Mouse (Mus musculus) gastrocnemius, postnatal 36 days (tissue): ENCODE data around the gene Nsf. TPM values are rescaled to one million over a fixed set of nuclear protein-coding genes. Genes with fewer than 3 reads are reported as not detected.
A peak's percentile ranks its signal among the peaks of the same experiment; 100 is the strongest.
"Not testable (repeated sequence)": the region's sequence is repeated elsewhere in the genome, so short reads cannot be mapped to it uniquely, and the experiment has no call there.

Experiments used
- DNase-seq, 2 experiments: peaks; one replicate each; pipeline ENCODE4 v3.0.0; 2022
- intact Hi-C: fragments of 180-260 bp; cut with DNase I; formaldehyde crosslinking; loops from one replicate; pipeline ENCODE4 v1.15.1; 2025
- total RNA-seq, 2 experiments: library from RNA; stranded (reverse); gene quantifications; 2 replicates each; pipeline ENCODE4 v1.2.3; 2021

Gene Nsf
- total RNA-seq, 2 experiments from 2014 or later = 16.4 to 18.9 TPM

DNA sequence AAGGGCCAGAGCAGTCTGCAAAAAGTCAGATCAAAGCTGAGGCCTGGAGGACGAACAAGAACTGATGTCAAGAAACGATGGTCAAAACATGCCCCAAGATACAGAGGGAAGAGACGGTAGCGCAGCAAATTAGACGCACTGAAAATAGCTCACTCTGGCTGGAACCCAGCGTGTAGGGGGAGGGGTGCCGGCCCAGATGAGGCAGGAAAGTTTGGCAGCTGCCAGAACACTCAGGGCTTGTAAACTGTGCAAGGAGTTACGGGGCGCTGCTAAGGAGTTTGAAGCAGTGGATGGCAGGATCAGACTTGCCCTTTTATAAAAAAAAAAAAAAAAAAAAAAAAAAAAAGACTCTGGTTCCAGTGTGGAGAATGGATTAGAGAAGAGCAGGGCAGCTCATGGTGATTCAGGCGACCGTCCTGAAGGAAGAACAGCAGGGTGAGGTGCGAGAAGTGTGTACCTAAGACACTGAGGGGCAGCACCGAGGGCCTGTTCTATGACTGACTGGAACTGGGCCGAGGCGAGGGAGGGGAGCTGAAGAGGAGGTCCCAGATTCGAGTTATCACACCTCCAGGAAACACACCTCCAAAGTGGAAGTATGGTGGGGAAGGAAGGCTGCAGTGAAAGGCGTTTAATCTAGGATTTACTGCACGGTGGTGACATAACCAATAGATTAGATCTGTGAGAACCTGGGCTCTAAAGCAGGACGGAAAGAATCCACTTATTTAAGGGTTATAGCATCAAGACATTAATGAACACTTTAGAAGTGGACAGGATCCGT is 52.9 kb downstream of the Nsf start:
- intact Hi-C loops = no loop called here
- DNase-seq = peak; percentile 51 to 65

DNA sequence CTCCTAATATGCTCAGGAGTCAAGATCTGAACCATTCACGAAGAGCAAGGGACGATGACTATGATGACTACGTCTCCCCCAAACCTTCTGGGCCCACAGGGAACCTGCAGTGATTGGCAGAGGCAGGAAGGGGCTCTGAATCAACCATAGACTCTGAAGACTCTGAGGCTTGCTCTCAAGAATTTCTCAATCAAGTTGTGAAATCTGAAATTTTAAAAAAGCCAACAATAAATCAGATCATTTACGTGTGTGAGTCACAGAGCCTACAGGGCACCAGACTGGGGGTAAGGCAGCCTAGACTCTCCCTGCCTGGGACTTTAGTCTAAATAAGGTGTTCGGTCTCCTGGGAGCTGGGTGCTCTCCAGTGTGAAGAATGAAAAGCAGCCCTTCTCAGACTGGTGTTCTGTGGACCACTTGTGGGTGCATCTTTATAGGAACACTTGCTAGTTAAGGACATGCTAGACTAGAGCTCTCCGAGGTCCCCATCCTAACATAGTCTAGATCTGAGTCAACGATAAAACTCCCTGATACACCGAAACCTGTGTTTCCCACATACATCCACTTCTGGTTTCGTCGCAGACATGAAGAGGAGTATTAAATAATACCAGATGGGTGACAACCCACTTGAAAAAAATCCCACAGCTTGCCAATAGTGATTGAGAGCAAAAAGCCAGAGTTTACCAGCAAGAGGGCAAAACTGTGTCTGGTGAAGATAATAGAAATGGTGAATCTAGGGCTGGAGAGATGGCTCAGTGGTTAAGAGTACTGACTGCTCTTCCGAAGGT is 56.7 kb downstream of the Nsf start:
- DNase-seq = no peak
- intact Hi-C loops = no loop called here

DNA sequence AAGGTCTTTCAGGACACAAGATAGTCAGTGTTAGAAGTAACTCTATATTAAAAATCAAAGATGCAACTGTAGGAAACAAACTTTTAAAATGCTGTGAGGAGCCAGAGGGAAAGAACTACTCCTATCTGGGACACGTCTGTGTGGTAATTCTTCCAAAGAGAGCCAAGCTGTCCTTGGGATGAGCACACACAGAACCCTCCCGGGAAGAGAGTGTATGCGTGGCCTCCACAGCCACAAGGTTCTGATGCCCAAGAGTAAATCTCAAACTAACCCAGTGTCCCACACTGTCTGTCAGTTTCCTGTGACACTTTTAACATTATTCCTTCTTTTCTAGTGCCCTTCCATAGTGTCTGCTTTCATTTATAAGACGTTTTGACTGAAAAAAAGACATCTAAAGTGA is 57.8 kb downstream of the Nsf start:
- intact Hi-C loops = no loop called here
- no peak for DNase-seq

DNA sequence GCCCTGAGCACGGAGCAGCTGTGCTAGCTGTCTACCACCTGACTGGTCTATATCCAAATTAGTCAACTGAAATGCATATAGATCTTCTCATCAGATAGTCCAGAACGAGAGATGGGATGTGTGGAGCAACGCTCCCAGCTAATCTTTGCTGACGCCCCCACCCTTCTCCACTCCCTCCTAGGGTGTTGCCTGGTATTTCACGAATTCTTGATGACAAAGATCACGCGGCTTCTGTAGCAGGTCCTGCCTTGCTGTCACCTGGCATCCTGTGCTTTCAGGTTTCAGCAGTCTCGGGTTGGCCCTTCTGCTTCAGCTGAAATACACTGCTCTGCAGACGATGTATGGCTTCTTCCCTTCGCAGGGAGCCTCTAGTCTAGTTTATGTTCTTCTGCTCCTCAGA is 61.0 kb downstream of the Nsf start:
- no peak for DNase-seq
- intact Hi-C loops = no loop called here

DNA sequence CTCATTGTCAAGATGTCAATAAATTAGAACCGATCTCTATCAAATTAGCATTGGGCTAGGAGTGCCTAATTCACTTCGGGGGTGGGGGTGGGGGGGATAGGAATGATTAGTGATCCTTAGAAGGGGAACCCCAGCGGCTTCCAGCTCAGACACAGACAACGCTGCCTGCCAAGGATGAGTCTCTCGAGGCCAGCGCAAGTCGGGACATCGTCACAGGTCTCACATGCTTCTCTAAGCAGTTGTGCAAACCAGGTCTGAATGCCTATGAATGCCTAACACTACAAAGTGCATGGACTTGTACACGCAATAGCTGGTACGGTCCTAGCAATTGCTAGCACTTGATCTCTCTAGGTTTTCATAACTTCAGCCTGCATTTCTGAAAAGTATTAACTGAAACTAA is 62.1 kb downstream of the Nsf start:
- intact Hi-C loops = no loop called here
- no peak for DNase-seq

DNA sequence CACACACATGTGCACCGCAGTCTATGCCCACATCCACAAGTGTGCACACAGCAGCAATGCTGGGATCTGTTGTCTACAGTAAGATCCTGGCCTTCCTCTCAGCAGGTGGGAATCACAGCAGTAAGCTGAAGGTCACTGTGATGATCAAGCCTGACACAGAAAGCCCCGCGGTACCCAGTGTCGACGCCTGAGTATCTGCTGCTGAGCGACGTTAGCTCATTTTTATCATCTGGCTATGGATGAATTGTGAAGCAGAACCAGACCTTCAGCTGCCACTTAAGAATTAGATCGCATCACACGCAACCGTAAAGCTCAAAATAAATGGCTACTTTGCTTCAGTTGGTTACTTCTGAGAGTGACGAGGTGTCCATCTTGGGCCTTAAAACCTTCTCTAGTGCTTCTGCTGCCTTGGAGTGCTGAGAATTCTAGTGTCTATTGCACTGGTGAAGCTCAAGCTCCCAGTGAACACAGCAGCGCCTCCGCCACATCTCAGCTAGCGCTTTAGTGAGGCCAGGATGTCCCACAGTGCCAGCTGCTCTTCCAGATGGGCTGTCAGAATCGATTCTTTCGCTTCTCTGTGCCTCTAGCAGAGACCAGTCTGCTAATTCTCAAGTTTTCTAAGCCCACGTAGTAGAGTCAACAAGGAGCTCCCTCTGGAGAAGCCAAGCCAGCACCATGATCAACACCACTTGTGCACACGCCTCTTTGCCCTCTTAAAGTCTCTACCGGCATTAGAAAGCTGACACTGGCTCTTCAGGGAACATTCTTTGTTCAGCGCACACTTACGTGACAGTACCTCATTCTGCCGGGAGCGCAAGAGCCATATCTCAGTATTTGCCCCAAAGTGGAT is 63.3 kb downstream of the Nsf start:
- no peak for DNase-seq
- intact Hi-C loops = no loop called here

DNA sequence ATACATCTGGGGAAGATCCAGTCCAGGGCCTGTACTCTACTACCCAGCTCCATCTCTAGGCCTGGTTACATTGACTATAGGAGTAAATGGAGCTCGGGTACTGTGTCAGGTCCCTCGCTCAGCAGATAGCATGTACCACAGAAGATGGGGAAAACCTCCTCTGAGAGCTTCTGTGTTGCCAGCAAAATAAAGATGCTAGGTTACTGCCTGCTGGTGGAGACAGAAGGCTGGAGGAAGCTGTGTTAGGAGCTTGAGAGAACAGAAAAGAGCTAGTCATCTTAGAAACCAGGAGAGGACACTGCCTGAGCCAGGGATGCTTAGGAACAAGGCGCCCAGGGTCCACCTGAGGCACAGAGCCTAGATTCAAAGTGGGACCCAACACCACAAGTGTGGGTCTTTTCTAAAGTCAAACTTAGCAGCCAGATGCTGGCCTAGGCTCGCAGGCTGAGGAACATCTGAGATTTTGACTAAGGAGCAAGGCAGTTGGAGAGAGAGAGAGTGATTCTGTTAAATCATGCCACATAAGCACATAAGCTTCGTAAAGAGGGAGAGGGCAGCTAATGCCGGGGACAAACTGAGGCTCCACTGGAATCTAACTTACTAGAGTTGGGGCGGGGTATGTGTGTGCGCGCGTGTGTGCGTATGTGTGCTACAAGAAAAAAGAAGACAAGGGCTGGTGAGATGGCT is 66.0 kb downstream of the Nsf start:
- intact Hi-C loops = no loop called here

DNA sequence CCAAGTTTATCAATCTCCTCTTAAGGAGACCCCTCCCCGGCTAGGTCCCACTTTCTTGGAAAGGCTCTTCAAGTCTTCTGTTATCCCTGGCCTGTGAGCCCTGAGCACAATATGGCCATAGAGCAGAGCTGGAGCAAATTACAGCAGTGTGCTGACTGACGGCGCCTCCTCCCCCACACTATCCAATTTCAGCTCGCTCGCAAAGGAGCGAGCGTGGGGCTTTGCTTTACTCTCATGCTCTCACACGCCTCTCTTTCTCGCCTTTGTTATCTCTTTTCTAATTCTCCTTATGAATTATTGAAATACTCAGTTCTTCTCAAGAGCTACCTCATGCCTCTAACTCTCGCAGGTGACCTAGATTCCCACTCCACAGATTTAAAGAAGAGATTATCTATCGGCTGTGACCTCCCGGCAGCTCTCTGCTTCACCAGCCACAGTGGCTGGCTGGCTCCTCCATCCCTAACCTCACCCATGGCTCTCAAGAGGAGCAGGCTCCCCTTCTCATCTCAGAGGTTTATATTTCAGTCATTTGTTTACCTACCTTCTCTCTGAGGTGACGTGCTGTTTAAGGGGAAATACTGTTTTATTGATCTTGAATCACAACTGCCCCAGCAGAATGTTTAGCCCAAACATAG is 69.0 kb downstream of the Nsf start:
- DNase-seq = peak in 1 of 2 experiments; percentile 7

More for the DNA sequence above, 66.0 kb downstream of the Nsf start:
- no peak for DNase-seq

DNA sequence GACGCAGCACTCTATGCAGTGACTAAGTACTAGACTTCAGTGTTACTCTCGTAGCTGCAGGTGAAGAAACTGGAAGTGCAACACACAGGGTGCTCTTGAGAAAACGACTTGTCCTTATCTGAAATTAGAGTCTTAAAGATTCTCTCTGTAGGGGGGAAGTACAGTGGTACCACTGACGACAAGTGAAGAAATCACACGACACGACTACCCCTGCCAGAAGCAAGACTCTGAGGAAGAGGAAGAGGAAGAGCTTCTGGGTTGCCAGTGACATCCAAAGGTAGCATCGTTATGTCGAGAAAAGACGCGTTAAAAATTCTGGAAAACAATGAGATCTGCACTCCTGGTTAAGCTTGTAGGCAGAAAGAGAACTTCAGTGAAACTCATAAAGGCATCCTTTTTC is 70.1 kb downstream of the Nsf start:
- no peak for DNase-seq
- intact Hi-C loops = no loop called here

More for the DNA sequence above, 69.0 kb downstream of the Nsf start:
- intact Hi-C loops = no loop called here

DNA sequence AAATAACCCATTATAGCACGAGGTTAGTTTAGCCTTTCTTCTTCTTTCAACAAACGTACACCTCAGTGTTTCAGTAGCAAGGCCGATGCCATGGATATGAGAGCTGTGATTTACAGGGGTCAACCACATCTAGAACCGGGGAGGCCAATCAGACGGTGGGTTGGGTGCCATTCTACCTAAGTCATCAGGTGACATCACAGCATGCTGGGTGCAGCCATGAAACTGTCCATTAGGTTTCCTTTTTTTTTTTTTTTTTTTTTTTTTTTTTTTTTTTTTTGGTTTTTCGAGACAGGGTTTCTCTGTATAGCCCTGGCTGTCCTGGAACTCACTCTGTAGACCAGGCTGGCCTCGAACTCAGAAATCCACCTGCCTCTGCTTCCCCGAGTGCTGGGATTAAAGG is 74.4 kb downstream of the Nsf start:
- intact Hi-C loops, DNase-seq: not testable (repeated sequence)

DNA sequence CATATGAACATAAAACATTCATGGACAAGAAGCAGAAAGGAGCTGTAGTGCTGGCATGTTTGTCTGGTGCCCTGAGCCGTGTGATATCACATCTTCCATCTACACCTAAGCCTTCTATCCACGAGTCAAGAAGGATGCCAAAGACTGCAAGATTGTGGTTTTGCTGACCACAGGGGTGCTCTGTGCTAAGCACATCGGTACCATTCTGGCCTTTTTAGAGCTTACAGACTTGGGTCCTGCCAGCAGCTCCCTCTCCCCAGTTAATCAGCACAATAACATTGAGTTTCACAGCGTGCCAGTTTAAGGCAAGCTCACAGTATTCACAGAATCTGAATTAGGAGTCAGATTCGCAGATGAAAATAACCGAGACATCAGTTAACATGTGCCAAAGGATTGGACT is 75.4 kb downstream of the Nsf start:
- intact Hi-C loops = no loop called here
- no peak for DNase-seq

DNA sequence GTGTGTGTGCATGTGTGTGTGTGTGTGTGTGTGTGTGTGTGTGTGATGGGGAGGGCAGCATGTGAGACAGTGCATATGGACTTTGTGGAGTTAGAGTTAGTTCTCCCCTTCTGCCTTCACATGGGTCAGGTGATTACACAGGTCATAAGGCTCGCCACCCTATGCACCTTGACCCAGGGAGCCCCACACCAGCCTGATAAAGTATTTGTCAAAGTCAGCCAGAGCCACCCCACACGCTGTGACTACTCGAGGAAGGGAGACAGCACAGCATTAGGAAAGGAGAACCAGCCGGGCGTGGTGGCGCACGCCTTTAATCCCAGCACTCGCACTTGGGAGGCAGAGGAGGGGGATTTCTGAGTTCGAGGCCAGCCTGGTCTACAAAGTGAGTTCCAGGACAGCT is 83.5 kb downstream of the Nsf start:
- intact Hi-C loops = no loop called here
- DNase-seq = no peak

DNA sequence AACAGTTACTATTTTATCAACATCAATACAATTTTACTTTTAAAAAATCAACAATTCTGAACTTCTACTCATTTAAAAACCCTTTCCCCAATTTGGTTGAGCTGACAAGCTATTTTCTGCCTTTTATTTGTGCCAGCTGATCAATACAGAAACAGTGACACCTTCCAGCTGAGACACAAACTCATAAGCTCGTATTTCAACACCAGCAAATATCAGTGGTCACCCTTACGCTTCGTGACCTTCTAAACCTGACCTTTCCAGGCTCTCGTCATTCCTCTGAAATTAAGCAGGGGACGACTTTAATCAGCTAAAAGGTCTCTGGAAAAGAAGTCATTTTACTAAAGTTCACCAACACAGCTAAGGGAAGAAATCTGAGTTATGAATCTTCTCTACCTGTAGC is 86.2 kb downstream of the Nsf start:
- intact Hi-C loops = no loop called here

DNA sequence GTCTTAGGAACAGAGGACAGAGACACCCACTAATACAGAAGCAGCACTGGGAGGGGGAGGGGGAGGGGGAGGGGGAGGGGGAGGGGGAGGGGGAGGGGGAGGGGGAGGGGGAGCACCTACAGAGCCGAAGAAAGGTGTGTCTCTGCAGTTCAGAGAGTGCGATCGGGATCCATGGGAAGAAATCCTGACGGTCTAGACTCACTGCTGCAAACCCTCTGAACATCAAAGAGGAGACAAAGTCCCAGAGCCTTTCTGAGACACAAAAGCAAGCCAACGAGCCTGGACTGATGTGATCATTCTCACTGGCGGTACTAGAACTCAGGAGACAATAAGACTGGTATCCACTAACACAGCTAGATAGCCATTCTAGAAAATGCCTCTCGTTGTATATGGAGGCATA is 88.5 kb downstream of the Nsf start:
- intact Hi-C loops = no loop called here
- no peak for DNase-seq

More for the DNA sequence above, 86.2 kb downstream of the Nsf start:
- DNase-seq = no peak

DNA sequence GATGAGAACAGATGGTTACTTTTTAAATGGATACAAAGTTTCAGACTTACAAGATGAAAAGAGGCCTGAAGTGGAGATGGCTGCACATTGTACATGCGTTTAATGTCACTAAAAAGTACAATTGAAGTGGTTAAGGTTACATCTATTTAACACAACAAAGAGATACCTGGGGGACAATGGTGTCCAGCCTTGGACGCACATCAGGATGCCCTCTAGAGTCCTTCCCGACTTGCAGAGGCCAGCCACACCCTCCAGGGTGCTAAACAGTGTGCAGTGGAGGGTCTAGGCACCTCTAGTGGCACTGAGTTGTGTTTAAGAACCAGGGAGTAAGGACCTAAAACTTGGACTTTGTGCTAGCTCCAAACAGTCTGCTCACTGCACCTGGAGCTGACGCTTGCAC is 89.4 kb downstream of the Nsf start:
- DNase-seq = no peak
- intact Hi-C loops = no loop called here

DNA sequence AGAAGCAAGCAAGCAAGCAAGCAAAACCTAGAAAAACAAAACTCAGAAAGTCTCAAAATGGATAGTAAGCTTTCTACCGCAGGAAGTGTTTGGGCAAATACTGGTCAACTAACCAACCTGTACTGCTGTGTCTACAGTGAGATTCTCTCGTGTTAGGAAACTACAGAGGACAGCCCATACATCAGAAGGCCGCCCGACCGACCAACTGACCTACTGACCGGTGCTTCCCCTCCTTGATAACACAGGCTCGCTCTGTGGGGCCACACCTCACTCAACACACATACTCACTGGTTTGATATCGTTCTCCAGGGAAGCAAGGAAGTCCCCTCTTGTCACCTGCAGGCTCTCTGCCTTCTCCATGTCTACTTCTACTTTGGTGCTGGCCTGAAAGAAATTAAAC is 90.9 kb downstream of the Nsf start:
- DNase-seq = no peak
- intact Hi-C loops = no loop called here

DNA sequence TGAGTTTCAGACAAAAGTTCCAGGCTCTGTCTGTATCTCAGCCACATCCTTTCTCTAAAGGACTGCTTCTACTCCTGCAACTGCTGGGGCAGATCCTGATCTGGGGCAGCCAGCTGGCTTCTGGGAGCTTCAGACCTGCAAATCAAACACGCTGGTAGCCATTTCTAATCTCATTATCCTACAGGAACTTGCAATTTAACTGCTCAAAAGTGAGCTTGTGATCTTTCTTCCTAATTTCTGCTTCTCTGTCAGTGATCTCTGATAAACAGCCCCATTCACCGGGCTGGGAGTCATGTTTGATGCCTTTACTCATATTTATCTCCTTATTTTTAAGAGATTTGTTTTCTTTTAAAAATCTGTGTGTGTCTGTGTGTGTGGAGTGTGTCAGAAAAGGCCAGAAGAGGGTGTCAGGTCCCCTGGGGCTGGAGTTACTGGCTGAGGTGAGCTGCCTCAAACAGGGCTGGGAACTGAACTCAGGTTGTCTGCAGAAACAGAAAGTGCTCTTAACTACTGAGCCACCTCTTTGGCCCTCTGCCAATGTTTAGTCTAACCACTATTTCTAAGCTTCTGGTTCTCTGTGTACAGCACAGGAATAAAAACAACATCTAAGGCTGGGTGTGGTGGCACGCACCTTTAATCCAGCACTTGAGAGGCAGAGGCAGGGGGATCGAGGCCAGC is 93.8 kb downstream of the Nsf start:
- intact Hi-C loops = no loop called here
- DNase-seq = no peak

DNA sequence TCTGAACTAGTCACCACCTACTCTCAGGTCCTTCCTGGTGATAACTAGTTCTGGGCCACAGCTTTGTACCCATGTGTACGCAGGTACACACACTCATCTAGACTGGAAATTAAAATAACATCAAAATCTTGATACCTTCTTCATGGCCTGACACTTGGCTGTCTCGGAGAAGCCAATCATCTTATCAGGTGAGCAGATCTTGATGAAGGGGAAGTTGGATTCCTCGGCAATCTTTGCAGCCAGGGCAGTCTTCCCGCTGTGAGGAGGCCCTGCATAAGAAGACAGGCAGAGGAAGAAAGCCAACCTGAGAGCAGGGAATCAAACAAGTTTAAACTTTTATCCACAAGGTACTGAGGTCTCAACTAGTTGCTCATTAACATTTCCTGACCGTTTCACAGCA is 95.1 kb downstream of the Nsf start:
- intact Hi-C loops = no loop called here

DNA sequence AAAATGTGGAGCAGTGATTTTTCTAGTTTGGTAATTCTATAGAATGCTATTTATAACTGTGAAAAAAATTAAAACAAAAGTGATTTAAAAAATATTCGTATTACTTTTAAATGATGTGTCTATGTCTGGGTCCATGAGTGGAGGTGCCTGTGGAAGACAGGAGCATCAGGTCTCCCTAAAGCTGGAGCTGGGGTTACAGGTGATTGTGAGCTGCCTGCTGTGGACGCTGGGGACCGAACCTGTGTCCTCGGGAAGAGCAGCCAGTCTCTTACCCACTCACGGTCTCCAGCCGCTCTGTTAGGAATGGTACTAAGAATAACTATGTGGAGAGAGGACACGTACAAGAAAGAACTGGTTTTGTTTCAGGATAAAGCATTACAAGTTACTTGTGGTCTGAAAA is 97.2 kb downstream of the Nsf start:
- DNase-seq = no peak
- intact Hi-C loops = no loop called here

More for the DNA sequence above, 95.1 kb downstream of the Nsf start:
- no peak for DNase-seq
